Mouse (Mus musculus) spleen, postnatal 10 days (tissue): ENCODE data around the gene Dusp12.

ENCODE experiments used
- DNase-seq, 2 experiments: peaks; one replicate each; pipeline ENCODE4 v3.0.0; 2021 to 2022; ENCODE audit warnings: low spot score in 2 of 2

Gene Dusp12

GRCm38 (mm10) chr1:170884978-170885561, at the start of gene Dusp12, which contains the start of gene Gm26620:
Dusp12 (minus strand) TSS chr1:170885540.
Gm26620 (plus strand) TSS chr1:170885065.
- DNase-seq: peak; percentile 51 to 83

- no peak for DNase-seq
These were observed 49.0 kb upstream of the Dusp12 start for GRCm38 (mm10) chr1:170934383-170934782.

GRCm38 (mm10) chr1:170933940-170934339, 48.6 kb upstream of the Dusp12 start:
- no peak for DNase-seq

GRCm38 (mm10) chr1:170933386-170933920, 48.1 kb upstream of the Dusp12 start:
- DNase-seq: no peak

- no peak for DNase-seq
These were observed 46.7 kb upstream of the Dusp12 start for GRCm38 (mm10) chr1:170932043-170932442.

- DNase-seq: no peak
These were observed 43.9 kb upstream of the Dusp12 start for GRCm38 (mm10) chr1:170929245-170929644.

- DNase-seq: peak in 1 of 2 experiments; percentile 63
These were observed 43.1 kb upstream of the Dusp12 start for GRCm38 (mm10) chr1:170928467-170928866.

- peak in 1 of 2 experiments; percentile 36 for DNase-seq
These were observed 42.0 kb upstream of the Dusp12 start, which contains the start of gene Fcrla for GRCm38 (mm10) chr1:170927378-170927777. Fcrla (minus strand) TSS chr1:170927583.

- no peak for DNase-seq
These were observed 41.6 kb upstream of the Dusp12 start for GRCm38 (mm10) chr1:170926941-170927340.

- DNase-seq: peak in 1 of 2 experiments; percentile 57
These were observed 39.1 kb upstream of the Dusp12 start for GRCm38 (mm10) chr1:170924485-170924884.

GRCm38 (mm10) chr1:170919308-170919707, 34.0 kb upstream of the Dusp12 start:
- DNase-seq: no peak

- DNase-seq: no peak
These were observed 30.3 kb upstream of the Dusp12 start for GRCm38 (mm10) chr1:170915657-170916056.

GRCm38 (mm10) chr1:170912891-170913615, 27.7 kb upstream of the Dusp12 start, which contains the start of gene Fcrlb:
Fcrlb (minus strand) TSS chr1:170912941.
- DNase-seq: no peak

- DNase-seq: no peak
These were observed 26.7 kb upstream of the Dusp12 start for GRCm38 (mm10) chr1:170911907-170912660.

- no peak for DNase-seq
These were observed 23.0 kb upstream of the Dusp12 start for GRCm38 (mm10) chr1:170908341-170908740.

- DNase-seq: peak in 1 of 2 experiments; percentile 50
These were observed 22.3 kb upstream of the Dusp12 start for GRCm38 (mm10) chr1:170907456-170908191.

GRCm38 (mm10) chr1:170907111-170907455, 21.7 kb upstream of the Dusp12 start:
- DNase-seq: no peak

GRCm38 (mm10) chr1:170903485-170903884, 18.1 kb upstream of the Dusp12 start:
- DNase-seq: no peak

- peak; percentile 79 to 91 for DNase-seq
These were observed 16.3 kb upstream of the Dusp12 start for GRCm38 (mm10) chr1:170901536-170902238.

- DNase-seq: peak; percentile 39 to 72
These were observed 15.6 kb upstream of the Dusp12 start for GRCm38 (mm10) chr1:170900799-170901467.
